Mouse (Mus musculus) lung, embryonic 14.5 days (tissue): ENCODE data around the gene Atg4b. TPM values are rescaled to one million over a fixed set of nuclear protein-coding genes. Genes with fewer than 3 reads are reported as not detected.
A peak's percentile ranks its signal among the peaks of the same experiment; 100 is the strongest.

Experiments
- ATAC-seq: fragments of 200-750 bp; cut with Nextera tagmentation; 2 replicates; pipeline ENCODE4 v1.8.0; 2017; ENCODE audit warnings: mild to moderate bottlenecking, moderate TSS enrichment, moderate library complexity; ENCODE audit not compliant: insufficient read depth
- DNase-seq: peaks from one replicate; pipeline ENCODE4 v3.0.0-alpha.2; 2015
- H3K27ac ChIP-seq: fragments of 300-500 bp; sonication (generic); 2 replicates; pipeline ENCODE4 v1.5.1; 2014; ENCODE audit warnings: low read depth, mild to moderate bottlenecking, moderate library complexity
- H3K27me3 ChIP-seq: fragments of 300-500 bp; sonication (generic); 2 replicates; pipeline ENCODE4 v1.6.1; 2014; ENCODE audit warnings: low read length, control low read depth; ENCODE audit not compliant: insufficient read depth
- H3K36me3 ChIP-seq: fragments of 300-500 bp; sonication (generic); 2 replicates; pipeline ENCODE4 v1.6.1; 2014; ENCODE audit warnings: control low read depth; ENCODE audit not compliant: insufficient read depth
- H3K4me1 ChIP-seq: fragments of 300-500 bp; sonication (generic); 2 replicates; pipeline ENCODE4 v1.6.1; 2014; ENCODE audit warnings: antibody characterized with exemption, control low read depth; ENCODE audit not compliant: insufficient read depth
- H3K4me2 ChIP-seq: fragments of 300-500 bp; sonication (generic); 2 replicates; pipeline ENCODE4 v1.6.1; 2014; ENCODE audit warnings: mild to moderate bottlenecking
- H3K4me3 ChIP-seq: fragments of 300-500 bp; sonication (generic); 2 replicates; pipeline ENCODE4 v1.5.1; 2014; ENCODE audit warnings: low read depth, low read length
- H3K9ac ChIP-seq: fragments of 300-500 bp; sonication (generic); 2 replicates; pipeline ENCODE4 v1.6.1; 2014
- H3K9me3 ChIP-seq: fragments of 300-500 bp; sonication (generic); 2 replicates; pipeline ENCODE4 v1.6.1; 2016; ENCODE audit warnings: low read depth, low read length, control low read depth
- CTCF ChIP-seq: IDR thresholded peaks from 2 replicates; pipeline ENCODE4 v1.5.1; 2016; ENCODE audit warnings: antibody characterized with exemption, low read depth
- WGBS: fragments of 180-500 bp; shearing (Covaris S2); extraction: QIAGEN DNeasy Blood & Tissue Kit; methylation state at CpG from one replicate; pipeline ENCODE4 v1.1.7; 2014; 5-methylcytosine and 5-hydroxymethylcytosine counted together
- polyA plus RNA-seq: library from polyadenylated mRNA; unstranded; fragments of >200 nt; fragmentation: Nextera tagmentation; extraction: Ambion mirVana; gene quantifications from 2 replicates; pipeline ENCODE4 v1.2.1, GENCODE M21; 2014

Atg4b gene
- polyA plus RNA-seq, 1 experiment from 2014 or later = 94.0 TPM

- H3K27me3 ChIP-seq = no peaks in the 10 kb centered on the region
- no peak overlapping the region for H3K27ac ChIP-seq
- H3K9me3 ChIP-seq = no peaks in the 10 kb centered on the region
- H3K4me2 ChIP-seq = no peak overlapping the region
- no peak for TF ChIP-seq CTCF
- H3K36me3 ChIP-seq = 0 out of 2 replicates have a peak, but pooled peaks cover under 1% of the 10 kb centered on the region
- no peak for ATAC-seq
- H3K9ac ChIP-seq = no peak overlapping the region
- WGBS = 94% methylated on average over 2 of the region's 2 CpGs
- no peak overlapping the region for H3K4me3 ChIP-seq
- no peaks in the 10 kb centered on the region for H3K4me1 ChIP-seq
- DNase-seq = no peak
Observed at GRCm38 (mm10) chr1:93740671-93741070, 10.6 kb upstream of the Atg4b start.

- Histone ChIP-seq H3K27ac (no peak overlapping the region), H3K9ac (no peak overlapping the region), H3K9me3 (no peaks in the 10 kb centered on the region), H3K27me3 (no peaks in the 10 kb centered on the region), H3K4me3 (no peak overlapping the region), H3K4me2 (no peak overlapping the region), H3K36me3 (0 out of 2 replicates have a peak, but pooled peaks cover 3% of the 10 kb centered on the region), H3K4me1 (no peaks in the 10 kb centered on the region)
- DNase-seq (no peak), ATAC-seq (no peak)
- 40% methylated on average over 4 of the region's 4 CpGs for WGBS
- no peak for TF ChIP-seq CTCF
Observed at GRCm38 (mm10) chr1:93741987-93742386, 9.3 kb upstream of the Atg4b start.

GRCm38 (mm10) chr1:93742910-93743309, 8.4 kb upstream of the Atg4b start:
- no peak overlapping the region for H3K9ac ChIP-seq
- 0 out of 2 replicates have a peak, but pooled peaks have one; percentile 6 for TF ChIP-seq CTCF
- ATAC-seq = no peak
- no peak overlapping the region for H3K4me2 ChIP-seq
- H3K4me1 ChIP-seq = no peaks in the 10 kb centered on the region
- no peak for DNase-seq
- no peak overlapping the region for H3K4me3 ChIP-seq
- H3K27me3 ChIP-seq = no peaks in the 10 kb centered on the region
- no peak overlapping the region for H3K27ac ChIP-seq
- no peaks in the 10 kb centered on the region for H3K9me3 ChIP-seq
- H3K36me3 ChIP-seq = 0 out of 2 replicates have a peak, but pooled peaks cover 3% of the 10 kb centered on the region

DNA sequence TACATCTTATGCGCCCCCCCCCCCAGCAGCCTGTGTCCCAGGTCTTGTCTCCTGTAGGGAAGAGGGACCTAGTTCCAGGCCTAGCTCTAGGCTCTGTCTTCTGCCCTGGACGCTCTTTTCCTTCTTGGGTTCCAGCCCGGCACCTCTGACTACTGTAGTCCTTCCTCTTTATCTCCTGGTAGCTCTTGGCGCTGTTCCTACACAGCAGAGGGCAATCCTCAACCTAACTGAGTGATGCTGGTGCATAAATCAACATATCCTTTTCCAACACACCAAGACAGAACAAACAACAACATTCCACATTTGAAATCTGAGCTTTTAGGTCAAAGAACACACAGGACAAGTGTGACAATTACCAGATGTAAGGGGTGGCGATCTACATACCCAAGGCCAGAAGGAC, 5.1 kb upstream of the Atg4b start:
- H3K4me2 ChIP-seq = no peak overlapping the region
- H3K4me3 ChIP-seq = no peak overlapping the region
- no peak for ATAC-seq
- H3K36me3 ChIP-seq = peaks cover 26% of the 10 kb centered on the region
- H3K9me3 ChIP-seq = no peaks in the 10 kb centered on the region
- no peak overlapping the region for H3K9ac ChIP-seq
- H3K4me1 ChIP-seq = no peaks in the 10 kb centered on the region
- DNase-seq = no peak
- no peak for TF ChIP-seq CTCF
- no peaks in the 10 kb centered on the region for H3K27me3 ChIP-seq
- H3K27ac ChIP-seq = no peak overlapping the region
- 82% methylated on average over 5 of the region's 5 CpGs for WGBS

DNA sequence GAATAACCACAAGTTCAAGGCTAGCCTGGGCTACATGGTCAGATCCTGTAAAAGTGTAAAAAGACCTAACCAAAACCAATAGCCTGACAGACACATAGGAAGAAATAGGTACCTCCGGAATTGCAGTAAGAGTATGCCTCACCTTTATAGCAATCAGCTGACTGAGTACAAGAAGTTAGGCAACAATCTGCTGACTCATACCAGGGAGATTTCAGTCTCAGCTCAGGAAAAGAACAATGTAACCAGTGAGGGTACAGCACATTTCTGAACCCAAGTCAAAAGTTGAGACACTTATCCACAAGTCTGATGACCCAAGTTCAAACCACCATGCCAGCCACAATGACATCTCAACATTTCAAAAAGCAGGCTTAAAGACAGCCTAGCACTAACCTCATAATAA, 2.8 kb upstream of the Atg4b start:
- H3K4me3 ChIP-seq = no peak overlapping the region
- no peak overlapping the region for H3K4me2 ChIP-seq
- DNase-seq (no peak), ATAC-seq (no peak)
- H3K9ac ChIP-seq = no peak overlapping the region
- H3K27ac ChIP-seq = no peak overlapping the region
- peaks cover 26% of the 10 kb centered on the region for H3K36me3 ChIP-seq
- no peak for TF ChIP-seq CTCF
- H3K9me3 ChIP-seq = no peaks in the 10 kb centered on the region
- 0 out of 2 replicates have a peak, but pooled peaks cover 3% of the 10 kb centered on the region for H3K4me1 ChIP-seq
- 89% methylated on average over 1 of the region's 1 CpGs for WGBS
- no peaks in the 10 kb centered on the region for H3K27me3 ChIP-seq

DNA sequence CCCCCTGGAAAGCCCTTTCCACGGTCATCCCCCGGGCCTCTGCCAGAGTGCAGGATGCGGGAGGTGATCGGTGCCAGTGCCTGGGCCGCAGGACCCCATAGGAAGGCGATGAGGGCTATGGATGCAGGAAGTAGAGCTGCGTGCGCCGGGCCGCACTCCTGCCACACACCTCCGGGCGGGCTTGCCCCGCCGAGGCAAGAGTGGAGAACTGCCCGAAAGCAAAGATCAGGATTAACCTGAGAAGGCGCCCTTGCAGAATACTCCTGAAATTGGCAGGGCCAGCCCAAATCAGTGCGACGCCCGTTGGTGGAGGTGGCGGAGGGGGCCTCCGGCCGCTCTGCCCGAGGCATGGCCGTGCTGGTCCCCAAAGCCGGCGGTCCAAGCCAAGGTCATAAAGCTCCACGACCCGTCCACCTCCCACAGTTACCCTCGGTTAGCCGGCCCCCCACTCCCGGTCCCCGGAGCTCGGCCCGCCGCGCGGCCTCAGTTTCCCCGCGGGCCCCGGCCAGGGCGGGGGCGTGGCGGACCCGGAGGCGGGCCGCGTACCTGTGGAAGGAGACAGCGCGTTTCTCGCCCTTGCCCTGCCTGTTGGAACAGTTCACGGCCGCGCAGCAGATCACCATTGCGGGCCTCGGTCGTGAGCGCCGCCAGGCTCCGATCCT, 2.7 kb downstream of the Atg4b start:
- Histone ChIP-seq H3K9me3 (no peaks in the 10 kb centered on the region), H3K4me3 (peak overlapping the region; percentile 96), H3K4me1 (0 out of 2 replicates have a peak, but pooled peaks cover 3% of the 10 kb centered on the region), H3K27me3 (no peaks in the 10 kb centered on the region), H3K36me3 (peaks cover 17% of the 10 kb centered on the region), H3K4me2 (peak overlapping the region; percentile 75), H3K9ac (peak overlapping the region; percentile 86), H3K27ac (peak overlapping the region; percentile 86)
- DNase-seq = peak; percentile 53
- ATAC-seq = peak; percentile 50
- under 1% methylated on average over 55 of the region's 59 CpGs for WGBS
- TF ChIP-seq CTCF = no peak

DNA sequence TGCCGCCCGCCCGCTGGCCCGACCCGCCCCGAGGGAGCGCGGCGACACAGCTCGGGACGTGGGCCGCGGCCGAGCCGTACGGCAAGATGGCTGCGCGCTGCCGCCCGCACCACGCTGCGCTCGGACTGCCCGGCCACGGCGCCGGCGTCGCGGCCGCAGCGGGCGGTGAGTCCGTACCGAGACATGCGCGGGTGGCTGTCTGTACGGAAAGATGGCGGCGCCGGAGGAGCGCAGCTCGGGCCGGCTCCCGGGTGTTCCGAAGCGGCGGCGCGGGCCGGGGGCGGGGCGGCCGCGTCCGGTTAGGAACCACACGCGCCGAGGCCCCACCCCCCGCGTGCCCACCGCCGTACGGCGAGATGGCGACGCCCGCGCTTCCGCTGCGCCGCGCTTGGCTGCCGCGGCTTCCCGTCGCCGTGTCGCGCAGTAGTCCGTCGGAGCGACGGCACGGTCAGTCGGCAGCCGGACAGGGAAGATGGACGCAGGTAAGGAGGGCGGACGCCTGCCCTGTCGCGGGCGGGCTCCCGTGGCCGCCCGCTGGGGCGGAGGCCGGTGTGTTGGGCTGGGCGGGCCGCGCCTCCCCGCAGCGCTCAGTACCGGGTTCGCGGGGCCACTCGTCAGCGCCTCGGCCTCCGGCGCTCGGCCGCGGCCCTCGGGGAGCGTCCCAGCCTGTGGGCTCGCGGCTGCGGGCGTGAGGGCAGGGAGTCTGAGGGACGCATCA, 3.4 kb downstream of the Atg4b start, which contains the start of gene Thap4:
Gene Thap4 (minus strand): TSS at position 292 of the 718 bp plus-strand sequence.
- peak within 1 kb of the TSS; percentile 75 for H3K4me2 ChIP-seq
- no peaks in the 10 kb centered on the region for H3K9me3 ChIP-seq
- DNase-seq (peak; percentile 94), ATAC-seq (peak; percentile 93)
- H3K27me3 ChIP-seq = no peaks in the 10 kb centered on the region
- peak within 1 kb of the TSS; percentile 86 for H3K27ac ChIP-seq
- no peak for TF ChIP-seq CTCF
- H3K4me3 ChIP-seq = peak within 1 kb of the TSS; percentile 96
- peaks cover 10% of the 10 kb centered on the region for H3K36me3 ChIP-seq
- peak within 1 kb of the TSS; percentile 86 for H3K9ac ChIP-seq
- under 1% methylated on average over 104 of the region's 121 CpGs for WGBS
- 0 out of 2 replicates have a peak, but pooled peaks cover 3% of the 10 kb centered on the region for H3K4me1 ChIP-seq
